Mouse (Mus musculus): Measurements from ENCODE around the gene Mettl14. TPM values are rescaled to one million over a fixed set of nuclear protein-coding genes. Genes with fewer than 3 reads are reported as not detected.
"Not testable (repeated sequence)": the region's sequence is repeated elsewhere in the genome, so short reads cannot be mapped to it uniquely, and the experiment has no call there.

Mettl14 gene
- total RNA-seq, 2 experiments from 2014 or later = 13.5 to 15.2 TPM

GRCm38 (mm10) chr3:123370927-123371326 lies 15.0 kb downstream of the Mettl14 start:
- no peak for DNase-seq (ENCODE audit: low spot score in 2 of 2)
- intact Hi-C loops (cut with DNase I) = no loop called here

- intact Hi-C loops (cut with DNase I) = no loop called here
- no peak for DNase-seq (ENCODE audit: low spot score in 2 of 2)
Measured at GRCm38 (mm10) chr3:123369161-123369560, 16.7 kb downstream of the Mettl14 start.

- intact Hi-C loops (cut with DNase I); DNase-seq (ENCODE audit: low spot score in 2 of 2): not testable (repeated sequence)
Measured at GRCm38 (mm10) chr3:123366820-123367219, 19.1 kb downstream of the Mettl14 start.

GRCm38 (mm10) chr3:123356377-123356991 lies 29.4 kb downstream of the Mettl14 start:
- intact Hi-C loops (cut with DNase I) = loop anchor here (10.0 kb wide), 2 partner anchors 122 to 192 kb away; partner anchors contain the start of gene Synpo2
- DNase-seq (ENCODE audit: low spot score in 2 of 2) = no peak

GRCm38 (mm10) chr3:123354388-123354787 lies 31.5 kb downstream of the Mettl14 start:
- intact Hi-C loops (cut with DNase I) = loop anchor here (10.0 kb wide), 2 partner anchors 120 to 190 kb away; partner anchors contain the start of gene Synpo2
- no peak for DNase-seq (ENCODE audit: low spot score in 2 of 2)

- intact Hi-C loops (cut with DNase I) = loop anchor here (10.0 kb wide), 2 partner anchors 119 to 189 kb away; partner anchors contain the start of gene Synpo2
- DNase-seq (ENCODE audit: low spot score in 2 of 2) = no peak
Measured at GRCm38 (mm10) chr3:123353661-123354060, 32.2 kb downstream of the Mettl14 start.

- DNase-seq (ENCODE audit: low spot score in 2 of 2) = peak; percentile 32 to 60
- intact Hi-C loops (cut with DNase I) = loop anchor here (10.0 kb wide), 2 partner anchors 118 to 188 kb away; partner anchors contain the start of gene Synpo2
Measured at GRCm38 (mm10) chr3:123353183-123353582, 32.7 kb downstream of the Mettl14 start.

GRCm38 (mm10) chr3:123351519-123351918 lies 34.4 kb downstream of the Mettl14 start:
- intact Hi-C loops (cut with DNase I) = loop anchor here (10.0 kb wide), 2 partner anchors 117 to 187 kb away; partner anchors contain the start of gene Synpo2

GRCm38 (mm10) chr3:123350602-123351001 lies 35.3 kb downstream of the Mettl14 start:
- DNase-seq (ENCODE audit: low spot score in 2 of 2) = no peak
- intact Hi-C loops (cut with DNase I) = loop anchor here (10.0 kb wide), 2 partner anchors 116 to 186 kb away; partner anchors contain the start of gene Synpo2

More at GRCm38 (mm10) chr3:123351519-123351918, 34.4 kb downstream of the Mettl14 start:
- no peak for DNase-seq (ENCODE audit: low spot score in 2 of 2)

GRCm38 (mm10) chr3:123348080-123348802 lies 37.7 kb downstream of the Mettl14 start:
- DNase-seq (ENCODE audit: low spot score in 2 of 2) = peak; percentile 42 to 72
- intact Hi-C loops (cut with DNase I) = loop anchor here (1.0 kb wide), 1 partner anchor 50 kb away; no protein-coding TSS in a partner anchor

GRCm38 (mm10) chr3:123343690-123344089 lies 42.2 kb downstream of the Mettl14 start:
- DNase-seq (ENCODE audit: low spot score in 2 of 2) = no peak
- intact Hi-C loops (cut with DNase I) = no loop called here

- intact Hi-C loops (cut with DNase I) = no loop called here
- no peak for DNase-seq (ENCODE audit: low spot score in 2 of 2)
Measured at GRCm38 (mm10) chr3:123341049-123341448, 44.9 kb downstream of the Mettl14 start.

- no peak for DNase-seq (ENCODE audit: low spot score in 2 of 2)
- intact Hi-C loops (cut with DNase I) = no loop called here
Measured at GRCm38 (mm10) chr3:123338666-123339195, 47.2 kb downstream of the Mettl14 start.

- no peak for DNase-seq (ENCODE audit: low spot score in 2 of 2)
- intact Hi-C loops (cut with DNase I) = no loop called here
Measured at GRCm38 (mm10) chr3:123337853-123338252, 48.1 kb downstream of the Mettl14 start.

- intact Hi-C loops (cut with DNase I) = no loop called here
- DNase-seq (ENCODE audit: low spot score in 2 of 2) = no peak
Measured at GRCm38 (mm10) chr3:123336951-123337350, 49.0 kb downstream of the Mettl14 start.

GRCm38 (mm10) chr3:123336455-123336854 lies 49.5 kb downstream of the Mettl14 start:
- no peak for DNase-seq (ENCODE audit: low spot score in 2 of 2)
- intact Hi-C loops (cut with DNase I) = no loop called here

GRCm38 (mm10) chr3:123335480-123335879 lies 50.4 kb downstream of the Mettl14 start:
- intact Hi-C loops (cut with DNase I) = no loop called here
- DNase-seq (ENCODE audit: low spot score in 2 of 2) = no peak

- intact Hi-C loops (cut with DNase I) = no loop called here
Measured at GRCm38 (mm10) chr3:123334947-123335346, 51.0 kb downstream of the Mettl14 start.

GRCm38 (mm10) chr3:123333055-123333424 lies 52.9 kb downstream of the Mettl14 start:
- intact Hi-C loops (cut with DNase I) = no loop called here
- no peak for DNase-seq (ENCODE audit: low spot score in 2 of 2)

More at GRCm38 (mm10) chr3:123334947-123335346, 51.0 kb downstream of the Mettl14 start:
- DNase-seq (ENCODE audit: low spot score in 2 of 2) = no peak

GRCm38 (mm10) chr3:123332330-123333054 lies 53.4 kb downstream of the Mettl14 start:
- DNase-seq (ENCODE audit: low spot score in 2 of 2) = no peak
- intact Hi-C loops (cut with DNase I) = no loop called here

Measured in left cerebral cortex, postnatal 25 days (tissue).